Mouse (Mus musculus) T-helper 2 cell (primary cell): ENCODE results near the gene Prss12.

Experiments used
- in situ Hi-C: fragments of 300-600 bp; cut with MboI, MseI; formaldehyde crosslinking; loops from one replicate; pipeline ENCODE4 v1.15.1; 2025; ENCODE audit warnings: high pct_unique_total_duplicates

The Prss12 gene

GRCm38 (mm10) chr3:123462264-123462663 is 15.6 kb downstream of the Prss12 start:
- in situ Hi-C loops: no loop called here

- in situ Hi-C loops: no loop called here
These were observed 30.1 kb downstream of the Prss12 start for GRCm38 (mm10) chr3:123476833-123477232.

GRCm38 (mm10) chr3:123481266-123481665 is 34.6 kb downstream of the Prss12 start:
- in situ Hi-C loops: no loop called here

- in situ Hi-C loops: no loop called here
These were observed 45.1 kb downstream of the Prss12 start for GRCm38 (mm10) chr3:123491814-123492213.

GRCm38 (mm10) chr3:123493163-123493562 is 46.5 kb downstream of the Prss12 start:
- in situ Hi-C loops: no loop called here

GRCm38 (mm10) chr3:123495088-123495487 is 48.4 kb downstream of the Prss12 start:
- in situ Hi-C loops: loop anchor here (5.0 kb wide), 1 partner anchor 98 kb away; no protein-coding TSS in a partner anchor

GRCm38 (mm10) chr3:123498787-123499186 is 52.1 kb downstream of the Prss12 start:
- in situ Hi-C loops: loop anchor here (5.0 kb wide), 1 partner anchor 101 kb away; no protein-coding TSS in a partner anchor

- in situ Hi-C loops: loop anchor here (25.0 kb wide), 1 partner anchor 514 kb away; the partner anchor contains the start of gene Usp53
These were observed 55.1 kb downstream of the Prss12 start for GRCm38 (mm10) chr3:123501798-123502197.

- in situ Hi-C loops: loop anchor here (25.0 kb wide), 1 partner anchor 517 kb away; the partner anchor contains the start of gene Usp53
These were observed 57.2 kb downstream of the Prss12 start for GRCm38 (mm10) chr3:123503943-123504342.

- in situ Hi-C loops: loop anchor here (25.0 kb wide), 1 partner anchor 517 kb away; the partner anchor contains the start of gene Usp53
These were observed 58.1 kb downstream of the Prss12 start for GRCm38 (mm10) chr3:123504783-123505182.

- in situ Hi-C loops: loop anchor here (25.0 kb wide), 1 partner anchor 519 kb away; the partner anchor contains the start of gene Usp53
These were observed 59.3 kb downstream of the Prss12 start for GRCm38 (mm10) chr3:123505778-123506667.

GRCm38 (mm10) chr3:123506699-123507662 is 60.3 kb downstream of the Prss12 start:
- in situ Hi-C loops: loop anchor here (25.0 kb wide), 1 partner anchor 520 kb away; the partner anchor contains the start of gene Usp53

GRCm38 (mm10) chr3:123507663-123508055 is 60.9 kb downstream of the Prss12 start:
- in situ Hi-C loops: loop anchor here (25.0 kb wide), 1 partner anchor 520 kb away; the partner anchor contains the start of gene Usp53

GRCm38 (mm10) chr3:123508056-123508674 is 61.5 kb downstream of the Prss12 start:
- in situ Hi-C loops: loop anchor here (25.0 kb wide), 1 partner anchor 521 kb away; the partner anchor contains the start of gene Usp53

GRCm38 (mm10) chr3:123508675-123509376 is 62.1 kb downstream of the Prss12 start:
- in situ Hi-C loops: loop anchor here (25.0 kb wide), 1 partner anchor 522 kb away; the partner anchor contains the start of gene Usp53

- in situ Hi-C loops: loop anchor here (25.0 kb wide), 1 partner anchor 525 kb away; the partner anchor contains the start of gene Usp53
These were observed 65.1 kb downstream of the Prss12 start for GRCm38 (mm10) chr3:123511818-123512217.

- in situ Hi-C loops: loop anchor here (5.0 to 25.0 kb wide), 2 partner anchors 528 to 1067 kb away; partner anchors contain the start of genes 1700003H04Rik and Usp53
These were observed 68.2 kb downstream of the Prss12 start for GRCm38 (mm10) chr3:123514886-123515285.

- in situ Hi-C loops: loop anchor here (5.0 to 25.0 kb wide), 2 partner anchors 528 to 1067 kb away; partner anchors contain the start of genes 1700003H04Rik and Usp53
These were observed 69.1 kb downstream of the Prss12 start for GRCm38 (mm10) chr3:123515600-123516359.

GRCm38 (mm10) chr3:123516784-123517183 is 70.1 kb downstream of the Prss12 start:
- in situ Hi-C loops: loop anchor here (5.0 to 25.0 kb wide), 2 partner anchors 529 to 1066 kb away; partner anchors contain the start of genes 1700003H04Rik and Usp53
